Mouse (Mus musculus) erythroblast, embryonic 14.5 days (primary cell): ENCODE measurements around the gene Olfr585.

Experiments
- GATA1 ChIP-seq: IDR thresholded peaks from 2 replicates; pipeline ENCODE4 v1.6.1; 2012; ENCODE audit warnings: low read length, inconsistent platforms, mixed read lengths
- TAL1 ChIP-seq: IDR thresholded peaks from 3 replicates; pipeline ENCODE4 v1.6.1; 2012; ENCODE audit warnings: low read length, inconsistent platforms, mixed read lengths

DNA sequence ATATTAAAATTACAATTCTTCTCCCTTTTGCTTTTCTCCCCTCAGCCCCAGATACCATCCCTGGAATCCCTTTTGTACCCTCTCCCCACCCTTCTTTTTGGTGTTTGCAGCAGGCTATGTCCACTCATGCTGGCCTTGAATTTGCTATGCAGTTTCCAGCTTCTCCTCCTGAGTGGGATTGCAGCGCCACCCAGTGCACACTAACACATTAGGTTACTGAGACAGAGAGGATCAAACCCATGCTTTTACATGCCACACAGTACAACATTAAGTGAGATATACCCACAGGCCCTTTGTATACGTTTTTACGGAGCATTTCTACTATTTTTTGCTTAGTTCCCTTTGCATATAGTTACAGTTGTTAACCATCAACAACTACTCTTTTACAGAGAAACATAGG is 21.9 kb downstream of the Olfr585 start:
- TF ChIP-seq GATA1: no peak
- TF ChIP-seq TAL1: no peak
